In the genomic region with DNA sequence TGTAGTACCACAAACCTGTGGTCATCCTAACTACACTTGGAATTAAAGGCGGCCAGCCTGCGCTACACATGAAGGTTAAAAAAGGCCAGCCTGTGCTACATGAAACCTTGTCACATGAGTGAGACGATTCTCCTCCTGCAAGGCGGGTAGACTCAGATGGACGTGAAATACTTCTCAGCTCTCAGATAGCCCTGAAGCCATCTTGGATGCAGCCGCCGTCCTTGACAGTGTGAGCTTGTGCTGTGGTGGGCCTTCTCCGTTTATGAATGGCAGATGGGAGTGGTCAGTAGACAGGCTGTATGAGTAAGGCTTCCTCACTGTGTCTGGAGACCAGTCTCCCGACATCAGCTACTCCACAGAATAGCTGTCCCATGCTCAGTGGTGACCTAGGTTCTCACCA, we compare ENCODE assay signal across 27 mouse cellular contexts. TPM values are rescaled to one million over a fixed set of nuclear protein-coding genes. Genes with fewer than 3 reads are reported as not detected.
DNase-seq lines count a peak whose midpoint lies in the region; ATAC-seq and TF ChIP-seq lines count a peak whose summit lies in the region.
"Had no signal": no experiment of that assay in that cellular context is flagged by ENCODE, and none has a peak within 500 bp of the region (broad histone marks: within the 10 kb centered on the region; RNA-seq: fewer than 3 reads in every experiment).

No protein-coding gene starts in this region.

- H3K9me3 ChIP-seq in forebrain, embryonic 11.5 days (ENCODE audit: control insufficient read depth, low read length): no peaks in the 10 kb centered on the region
- H3K9me3 ChIP-seq in forebrain, embryonic 16.5 days (ENCODE audit: control insufficient read depth, low read length): no peaks in the 10 kb centered on the region
- 0 out of 2 replicates have a peak, but pooled peaks cover 2% of the 10 kb centered on the region for H3K9me3 ChIP-seq in lung, embryonic 16.5 days (ENCODE audit: control insufficient read depth, low read length)
- no peaks in the 10 kb centered on the region for H3K9me3 ChIP-seq in E14TG2a.4 (ENCODE audit: low read length)
- H3K9me3 ChIP-seq: embryonic facial prominence, embryonic 10.5 days; embryonic facial prominence, embryonic 13.5 days; forebrain, embryonic 13.5 days; heart, embryonic 10.5 days; heart, embryonic 13.5 days; hindbrain, embryonic 12.5 days; hindbrain, embryonic 15.5 days had no signal

- no peaks in the 10 kb centered on the region for H3K4me1 ChIP-seq in forebrain, embryonic 11.5 days (replicated peaks; ENCODE audit: control insufficient read depth, insufficient read depth, low read length)
- no peaks in the 10 kb centered on the region for H3K4me1 ChIP-seq in forebrain, embryonic 16.5 days (replicated peaks; ENCODE audit: control insufficient read depth, insufficient read depth, low read length)
- H3K4me1 ChIP-seq in lung, embryonic 16.5 days (replicated peaks; ENCODE audit: control insufficient read depth, insufficient read depth, low read length): peaks cover 7% of the 10 kb centered on the region; the same call in 1 of the 2 replicates
- H3K4me1 ChIP-seq in E14TG2a.4 (replicated peaks; ENCODE audit: low read depth, low read length): peaks cover 45% of the 10 kb centered on the region
- peaks cover 4% of the 10 kb centered on the region for H3K4me1 ChIP-seq in brown adipose tissue, adult 24 weeks (ENCODE audit: control insufficient read depth, insufficient read depth, insufficient read length, low read length)
- H3K4me1 ChIP-seq: embryonic facial prominence, embryonic 13.5 days; forebrain, embryonic 13.5 days; hindbrain, embryonic 12.5 days; hindbrain, embryonic 15.5 days had no signal

- no peak for TF ChIP-seq CTCF in E14TG2a.4 (conservative IDR thresholded peaks at IDR 0.05; ENCODE audit: low read length)

- no peak for ATAC-seq in forebrain, embryonic 11.5 days (replicated peaks; ENCODE audit: low FRiP score)
- no peak for ATAC-seq in forebrain, embryonic 16.5 days
- no peak for ATAC-seq in lung, embryonic 16.5 days (ENCODE audit: low read depth)
- ATAC-seq: activated CD4-positive, CD25-positive, alpha-beta regulatory T cell, adult 4 months; forebrain, embryonic 13.5 days; forebrain, postnatal 0 days had no signal

- H3K27ac ChIP-seq in forebrain, embryonic 11.5 days (ENCODE audit: low read depth, low read length): no peak overlapping the region
- H3K27ac ChIP-seq in forebrain, embryonic 16.5 days (ENCODE audit: low read length): no peak overlapping the region
- H3K27ac ChIP-seq in lung, embryonic 16.5 days (ENCODE audit: low read length): peak overlapping the region; percentile 17; the same call in 1 of the 2 replicates
- peak overlapping the region; percentile 48 for H3K27ac ChIP-seq in brown adipose tissue, adult 24 weeks (replicated peaks; ENCODE audit: low read depth, low read length)
- H3K27ac ChIP-seq: embryonic facial prominence, embryonic 10.5 days; embryonic facial prominence, embryonic 13.5 days; forebrain, embryonic 13.5 days; heart, adult 2 months; heart, embryonic 10.5 days; heart, embryonic 13.5 days; hindbrain, embryonic 12.5 days; hindbrain, embryonic 15.5 days had no signal

- 88% methylated on average over 9 of the region's 9 CpGs for WGBS in forebrain, embryonic 11.5 days
- 91% methylated on average over 9 of the region's 9 CpGs for WGBS in forebrain, embryonic 16.5 days
- 81% methylated on average over 9 of the region's 9 CpGs for WGBS in lung, embryonic 16.5 days

- H3K4me2 ChIP-seq in forebrain, embryonic 11.5 days (ENCODE audit: low read depth, low read length, severe bottlenecking): no peak overlapping the region
- no peak overlapping the region for H3K4me2 ChIP-seq in forebrain, embryonic 16.5 days (ENCODE audit: low read length)
- no peak overlapping the region for H3K4me2 ChIP-seq in lung, embryonic 16.5 days (ENCODE audit: low read depth, low read length)
- H3K4me2 ChIP-seq: embryonic facial prominence, embryonic 13.5 days; forebrain, embryonic 13.5 days; heart, embryonic 13.5 days; hindbrain, embryonic 12.5 days; hindbrain, embryonic 15.5 days had no signal

- H3K9ac ChIP-seq in forebrain, embryonic 11.5 days (ENCODE audit: low read length): no peak overlapping the region
- H3K9ac ChIP-seq in forebrain, embryonic 16.5 days (replicated peaks; ENCODE audit: low read depth, low read length): no peak overlapping the region
- H3K9ac ChIP-seq in lung, embryonic 16.5 days (ENCODE audit: low read length): no peak overlapping the region
- H3K9ac ChIP-seq: embryonic facial prominence, embryonic 13.5 days; forebrain, embryonic 13.5 days; forebrain, postnatal 0 days; heart, embryonic 13.5 days; hindbrain, embryonic 12.5 days; hindbrain, embryonic 15.5 days had no signal

- no peaks in the 10 kb centered on the region for H3K27me3 ChIP-seq in forebrain, embryonic 11.5 days (ENCODE audit: control insufficient read depth, insufficient read depth, low read length)
- H3K27me3 ChIP-seq in forebrain, embryonic 16.5 days (replicated peaks; ENCODE audit: control insufficient read depth, insufficient read depth, low read length): no peaks in the 10 kb centered on the region
- H3K27me3 ChIP-seq in lung, embryonic 16.5 days (ENCODE audit: control insufficient read depth, insufficient read depth, low read depth, low read length): no peaks in the 10 kb centered on the region
- H3K27me3 ChIP-seq in E14TG2a.4 (ENCODE audit: insufficient read depth, low read length): no peaks in the 10 kb centered on the region
- H3K27me3 ChIP-seq: embryonic facial prominence, embryonic 13.5 days; forebrain, embryonic 13.5 days; heart, embryonic 13.5 days; hindbrain, embryonic 12.5 days; hindbrain, embryonic 15.5 days had no signal

- peak; percentile 25 for DNase-seq in forebrain, embryonic 11.5 days (ENCODE audit: low spot score)
- no peak for DNase-seq in lung, adult 18-20 months
- no peak for DNase-seq in testis, postnatal 14 days (ENCODE audit: low spot score)
- DNase-seq in spleen, adult 12 weeks (ENCODE audit: low spot score): no peak
- DNase-seq: adrenal gland, adult 8-10 months; adrenal gland, postnatal 25 days; cerebellum, adult 2 months; cerebellum, adult 9-11 months; cerebellum, postnatal 25 days; embryo, embryonic 11 days; forebrain, postnatal 0 days; gastrocnemius, adult 2 months; gastrocnemius, postnatal 25 days; heart, adult 2 months had no signal

- H3K36me3 ChIP-seq in forebrain, embryonic 11.5 days (ENCODE audit: control insufficient read depth, insufficient read depth, low read length): no peaks in the 10 kb centered on the region; the same call in 1 of the 2 replicates
- H3K36me3 ChIP-seq in forebrain, embryonic 16.5 days (ENCODE audit: control insufficient read depth, insufficient read depth): no peaks in the 10 kb centered on the region
- peaks cover 10% of the 10 kb centered on the region for H3K36me3 ChIP-seq in lung, embryonic 16.5 days (ENCODE audit: control insufficient read depth, insufficient read depth, low read length)
- H3K36me3 ChIP-seq in E14TG2a.4 (ENCODE audit: insufficient read depth, low read length): peaks cover 44% of the 10 kb centered on the region
- H3K36me3 ChIP-seq: hindbrain, embryonic 15.5 days had no signal

- H3K4me3 ChIP-seq in forebrain, embryonic 11.5 days (ENCODE audit: low read depth, low read length): no peak overlapping the region
- no peak overlapping the region for H3K4me3 ChIP-seq in forebrain, embryonic 16.5 days (replicated peaks; ENCODE audit: low read length)
- H3K4me3 ChIP-seq in lung, embryonic 16.5 days (ENCODE audit: low read length): no peak overlapping the region
- H3K4me3 ChIP-seq in E14TG2a.4 (replicated peaks; ENCODE audit: low read length): peak overlapping the region; percentile 41; the same call in 1 of the 2 replicates
- no peak overlapping the region for H3K4me3 ChIP-seq in brown adipose tissue, adult 24 weeks (ENCODE audit: insufficient read depth, low read depth, low read length)
- H3K4me3 ChIP-seq: embryonic facial prominence, embryonic 10.5 days; embryonic facial prominence, embryonic 13.5 days; erythroblast, embryonic 14.5 days; forebrain, embryonic 13.5 days; gastrocnemius, adult 2 months; heart, adult 2 months; heart, embryonic 10.5 days; heart, embryonic 13.5 days; hindbrain, embryonic 12.5 days; hindbrain, embryonic 15.5 days had no signal

RNA-seq across cellular contexts. Expression of a gene that starts 10.7 kb away (rescaled TPM):
- polyA plus RNA-seq in forebrain, embryonic 11.5 days (2014; fragmentation: Nextera tagmentation; extraction: Ambion mirVana): 3.0 and 3.4 TPM in 2 replicates
- polyA plus RNA-seq in forebrain, embryonic 16.5 days (2015; fragmentation: Nextera tagmentation; extraction: Ambion mirVana): 5.4 and 5.9 TPM in 2 replicates
- polyA plus RNA-seq in lung, embryonic 16.5 days (2015; fragmentation: Nextera tagmentation; extraction: Ambion mirVana): 3.5 and 5.1 TPM in 2 replicates
- polyA plus RNA-seq in brown adipose tissue, adult 24 weeks (2012; ENCODE audit: insufficient read depth, insufficient read length, missing spikeins): 13.5 and 24.5 TPM in 2 replicates

RNA-seq across cellular contexts. Expression of a gene that starts 15.3 kb away (rescaled TPM):
- polyA plus RNA-seq in forebrain, embryonic 11.5 days (2014; fragmentation: Nextera tagmentation; extraction: Ambion mirVana): 620 and 659 TPM in 2 replicates
- 599 and 678 TPM in 2 replicates for polyA plus RNA-seq in forebrain, embryonic 16.5 days (2015; fragmentation: Nextera tagmentation; extraction: Ambion mirVana)
- 1,564 and 1,684 TPM in 2 replicates for polyA plus RNA-seq in lung, embryonic 16.5 days (2015; fragmentation: Nextera tagmentation; extraction: Ambion mirVana)
- polyA plus RNA-seq in brown adipose tissue, adult 24 weeks (2012; ENCODE audit: insufficient read depth, insufficient read length, missing spikeins): 1,414 and 1,508 TPM in 2 replicates

RNA-seq across cellular contexts. Expression of a gene that starts 16.5 kb away (rescaled TPM):
- 15.2 and 18.1 TPM in 2 replicates for polyA plus RNA-seq in forebrain, embryonic 11.5 days (2014; fragmentation: Nextera tagmentation; extraction: Ambion mirVana)
- 9.0 and 9.6 TPM in 2 replicates for polyA plus RNA-seq in forebrain, embryonic 16.5 days (2015; fragmentation: Nextera tagmentation; extraction: Ambion mirVana)
- 32.5 and 34.4 TPM in 2 replicates for polyA plus RNA-seq in lung, embryonic 16.5 days (2015; fragmentation: Nextera tagmentation; extraction: Ambion mirVana)
- polyA plus RNA-seq in brown adipose tissue, adult 24 weeks (2012; ENCODE audit: insufficient read depth, insufficient read length, missing spikeins): 31.6 and 35.5 TPM in 2 replicates

RNA-seq across cellular contexts. Expression of a gene that starts 38.4 kb away (rescaled TPM):
- 16.3 and 17.5 TPM in 2 replicates for polyA plus RNA-seq in forebrain, embryonic 11.5 days (2014; fragmentation: Nextera tagmentation; extraction: Ambion mirVana)
- 20.9 and 21.7 TPM in 2 replicates for polyA plus RNA-seq in forebrain, embryonic 16.5 days (2015; fragmentation: Nextera tagmentation; extraction: Ambion mirVana)
- polyA plus RNA-seq in lung, embryonic 16.5 days (2015; fragmentation: Nextera tagmentation; extraction: Ambion mirVana): 10.9 and 11.9 TPM in 2 replicates
- 4.7 TPM in 2 replicates for polyA plus RNA-seq in brown adipose tissue, adult 24 weeks (2012; ENCODE audit: insufficient read depth, insufficient read length, missing spikeins)

RNA-seq across cellular contexts. Expression of a gene that starts 39.9 kb away (rescaled TPM):
- polyA plus RNA-seq in forebrain, embryonic 11.5 days (2014; fragmentation: Nextera tagmentation; extraction: Ambion mirVana): 3,049 and 3,079 TPM in 2 replicates
- polyA plus RNA-seq in forebrain, embryonic 16.5 days (2015; fragmentation: Nextera tagmentation; extraction: Ambion mirVana): 2,032 and 2,064 TPM in 2 replicates
- polyA plus RNA-seq in lung, embryonic 16.5 days (2015; fragmentation: Nextera tagmentation; extraction: Ambion mirVana): 4,142 and 4,423 TPM in 2 replicates
- polyA plus RNA-seq in brown adipose tissue, adult 24 weeks (2012; ENCODE audit: insufficient read depth, insufficient read length, missing spikeins): 1,628 and 2,018 TPM in 2 replicates

Comparison
In these comparisons a context has a peak if more than half of its experiments do, and no peak if none do; other contexts are left out.
1. H3K27ac ChIP-seq: peak in lung, embryonic 16.5 days (single experiment) and brown adipose tissue, adult 24 weeks (single experiment); none in forebrain, embryonic 11.5 days (single experiment) and forebrain, embryonic 16.5 days (single experiment).